Mouse (Mus musculus): Measurements from ENCODE around the gene Vmn2r105. TPM values are rescaled to one million over a fixed set of nuclear protein-coding genes. Genes with fewer than 3 reads are reported as not detected.

Gene Vmn2r105
- polyA plus RNA-seq (2012; ENCODE audit: insufficient read depth, low replicate concordance): not detected in 2 replicates

- TF ChIP-seq FLI1 (IDR thresholded peaks at IDR 0.05; ENCODE audit: low read length) (no peak), GATA1 (IDR thresholded peaks at IDR 0.05; ENCODE audit: borderline replicate concordance, low read length) (no peak)
- Histone ChIP-seq H3K4me3 (replicated peaks) (no peak within 1 kb of the TSS), H3K4me1 (no peaks in the 10 kb centered on the region), H3K9me3 (no peaks in the 10 kb centered on the region), H3K27me3 (replicated peaks) (no peaks in the 10 kb centered on the region), H3K36me3 (replicated peaks; ENCODE audit: low read length) (no peaks in the 10 kb centered on the region)
Observed at GRCm38 (mm10) chr17:20234952-20235351, at the start of gene Vmn2r105. Gene Vmn2r105 (minus strand): TSS chr17:20235052.

- H3K9me3 ChIP-seq: no peaks in the 10 kb centered on the region
- no peaks in the 10 kb centered on the region for H3K27me3 ChIP-seq (replicated peaks)
- no peak overlapping the region for H3K4me3 ChIP-seq (replicated peaks)
- H3K4me1 ChIP-seq: no peaks in the 10 kb centered on the region
- H3K36me3 ChIP-seq (replicated peaks; ENCODE audit: low read length): no peaks in the 10 kb centered on the region
- TF ChIP-seq GATA1 (IDR thresholded peaks at IDR 0.05; ENCODE audit: borderline replicate concordance, low read length): no peak
- TF ChIP-seq FLI1 (IDR thresholded peaks at IDR 0.05; ENCODE audit: low read length): no peak
Observed at GRCm38 (mm10) chr17:20255522-20255921, 20.7 kb upstream of the Vmn2r105 start.

- Histone ChIP-seq H3K4me3 (replicated peaks) (no peak within 1 kb of the TSS), H3K9me3 (no peaks in the 10 kb centered on the region), H3K4me1 (no peaks in the 10 kb centered on the region), H3K27me3 (replicated peaks) (no peaks in the 10 kb centered on the region), H3K36me3 (replicated peaks; ENCODE audit: low read length) (no peaks in the 10 kb centered on the region)
- no peak for TF ChIP-seq GATA1 (IDR thresholded peaks at IDR 0.05; ENCODE audit: borderline replicate concordance, low read length)
- no peak for TF ChIP-seq FLI1 (IDR thresholded peaks at IDR 0.05; ENCODE audit: low read length)
Observed at GRCm38 (mm10) chr17:20182997-20183396, 51.9 kb downstream of the Vmn2r105 start, which contains the start of gene Fpr-rs6. Gene Fpr-rs6 (minus strand): TSS chr17:20183097.

Other genes with a start within 250 kb of the Vmn2r105 start
- gene Vmn2r104, start 186.7 kb downstream of the Vmn2r105 start, polyA plus RNA-seq (2012; ENCODE audit: insufficient read depth, low replicate concordance): 0.32 TPM in 1 of 2 replicates, not detected in the other
- gene Fpr-rs7, start 120.8 kb downstream of the Vmn2r105 start, polyA plus RNA-seq (2012; ENCODE audit: insufficient read depth, low replicate concordance): not detected in 2 replicates
- not detected in 2 replicates for gene Fpr-rs6, start 52.0 kb downstream of the Vmn2r105 start, polyA plus RNA-seq (2012; ENCODE audit: insufficient read depth, low replicate concordance)
- not detected in 2 replicates for gene Vmn2r106, start 50.5 kb upstream of the Vmn2r105 start, polyA plus RNA-seq (2012; ENCODE audit: insufficient read depth, low replicate concordance)
- 0.16 TPM in 1 of 2 replicates, not detected in the other for gene Vmn2r107, start 110.2 kb upstream of the Vmn2r105 start, polyA plus RNA-seq (2012; ENCODE audit: insufficient read depth, low replicate concordance)
- gene Vmn1r224, start 179.1 kb upstream of the Vmn2r105 start, polyA plus RNA-seq (2012; ENCODE audit: insufficient read depth, low replicate concordance): not detected in 2 replicates
- gene Vmn2r108, start 246.3 kb upstream of the Vmn2r105 start, polyA plus RNA-seq (2012; ENCODE audit: insufficient read depth, low replicate concordance): not detected in 2 replicates

All from megakaryocyte, embryonic 14.5 days (primary cell).